Mouse (Mus musculus): ENCODE measurements around the gene Syncrip. TPM values are rescaled to one million over a fixed set of nuclear protein-coding genes. Genes with fewer than 3 reads are reported as not detected.
A peak's percentile ranks its signal among the peaks of the same experiment; 100 is the strongest.
"Not testable (repeated sequence)": the region's sequence is repeated elsewhere in the genome, so short reads cannot be mapped to it uniquely, and the experiment has no call there.

The Syncrip gene
- total RNA-seq, 2 experiments from 2014 or later = 62.4 to 69.4 TPM

- DNase-seq (ENCODE audit: extremely low spot score in 1 of 2, low spot score in 1 of 2) = no peak
These were observed 2.2 kb upstream of the Syncrip start for GRCm38 (mm10) chr9:88484531-88484930.

- peak; percentile 66 to 78 for DNase-seq (ENCODE audit: extremely low spot score in 1 of 2, low spot score in 1 of 2)
These were observed 539 bp upstream of the Syncrip start for GRCm38 (mm10) chr9:88482829-88483396.

- DNase-seq (ENCODE audit: extremely low spot score in 1 of 2, low spot score in 1 of 2) = peak; percentile 14 to 59
These were observed 598 bp downstream of the Syncrip start for GRCm38 (mm10) chr9:88481791-88482160.

- peak; percentile 23 to 37 for DNase-seq (ENCODE audit: extremely low spot score in 1 of 2, low spot score in 1 of 2)
These were observed 1.1 kb downstream of the Syncrip start for GRCm38 (mm10) chr9:88481061-88481790.

GRCm38 (mm10) chr9:88480120-88480519, 2.3 kb downstream of the Syncrip start:
- DNase-seq (ENCODE audit: extremely low spot score in 1 of 2, low spot score in 1 of 2) = no peak

- no peak for DNase-seq (ENCODE audit: extremely low spot score in 1 of 2, low spot score in 1 of 2)
These were observed 6.2 kb downstream of the Syncrip start for GRCm38 (mm10) chr9:88476138-88476537.

- DNase-seq (ENCODE audit: extremely low spot score in 1 of 2, low spot score in 1 of 2) = not testable (repeated sequence)
These were observed 21.4 kb downstream of the Syncrip start for GRCm38 (mm10) chr9:88461017-88461416.

- DNase-seq (ENCODE audit: extremely low spot score in 1 of 2, low spot score in 1 of 2) = no peak
These were observed 42.4 kb downstream of the Syncrip start for GRCm38 (mm10) chr9:88439991-88440390.

GRCm38 (mm10) chr9:88439238-88439600, 43.2 kb downstream of the Syncrip start:
- DNase-seq (ENCODE audit: extremely low spot score in 1 of 2, low spot score in 1 of 2) = no peak

GRCm38 (mm10) chr9:88438555-88439237, 43.7 kb downstream of the Syncrip start, which contains the start of gene Snx14:
Gene Snx14 (minus strand): TSS chr9:88438958.
- peak; percentile 94 to 96 for DNase-seq (ENCODE audit: extremely low spot score in 1 of 2, low spot score in 1 of 2)

GRCm38 (mm10) chr9:88438237-88438554, 44.2 kb downstream of the Syncrip start:
- no peak for DNase-seq (ENCODE audit: extremely low spot score in 1 of 2, low spot score in 1 of 2)

GRCm38 (mm10) chr9:88437342-88438236, 44.8 kb downstream of the Syncrip start:
- no peak for DNase-seq (ENCODE audit: extremely low spot score in 1 of 2, low spot score in 1 of 2)

- no peak for DNase-seq (ENCODE audit: extremely low spot score in 1 of 2, low spot score in 1 of 2)
These were observed 58.0 kb downstream of the Syncrip start for GRCm38 (mm10) chr9:88424356-88424755.

- no peak for DNase-seq (ENCODE audit: extremely low spot score in 1 of 2, low spot score in 1 of 2)
These were observed 59.9 kb downstream of the Syncrip start for GRCm38 (mm10) chr9:88422428-88422827.

GRCm38 (mm10) chr9:88416752-88417151, 65.6 kb downstream of the Syncrip start:
- no peak for DNase-seq (ENCODE audit: extremely low spot score in 1 of 2, low spot score in 1 of 2)

- no peak for DNase-seq (ENCODE audit: extremely low spot score in 1 of 2, low spot score in 1 of 2)
These were observed 72.4 kb downstream of the Syncrip start for GRCm38 (mm10) chr9:88409978-88410377.

GRCm38 (mm10) chr9:88404515-88404914, 77.9 kb downstream of the Syncrip start:
- no peak for DNase-seq (ENCODE audit: extremely low spot score in 1 of 2, low spot score in 1 of 2)

- no peak for DNase-seq (ENCODE audit: extremely low spot score in 1 of 2, low spot score in 1 of 2)
These were observed 78.3 kb downstream of the Syncrip start for GRCm38 (mm10) chr9:88404088-88404487.

- no peak for DNase-seq (ENCODE audit: extremely low spot score in 1 of 2, low spot score in 1 of 2)
These were observed 83.9 kb downstream of the Syncrip start for GRCm38 (mm10) chr9:88398461-88398860.

All from layer of hippocampus, postnatal 25 days (tissue).